Comparison of ENCODE assay signal across 8 mouse cellular contexts in the genomic region with DNA sequence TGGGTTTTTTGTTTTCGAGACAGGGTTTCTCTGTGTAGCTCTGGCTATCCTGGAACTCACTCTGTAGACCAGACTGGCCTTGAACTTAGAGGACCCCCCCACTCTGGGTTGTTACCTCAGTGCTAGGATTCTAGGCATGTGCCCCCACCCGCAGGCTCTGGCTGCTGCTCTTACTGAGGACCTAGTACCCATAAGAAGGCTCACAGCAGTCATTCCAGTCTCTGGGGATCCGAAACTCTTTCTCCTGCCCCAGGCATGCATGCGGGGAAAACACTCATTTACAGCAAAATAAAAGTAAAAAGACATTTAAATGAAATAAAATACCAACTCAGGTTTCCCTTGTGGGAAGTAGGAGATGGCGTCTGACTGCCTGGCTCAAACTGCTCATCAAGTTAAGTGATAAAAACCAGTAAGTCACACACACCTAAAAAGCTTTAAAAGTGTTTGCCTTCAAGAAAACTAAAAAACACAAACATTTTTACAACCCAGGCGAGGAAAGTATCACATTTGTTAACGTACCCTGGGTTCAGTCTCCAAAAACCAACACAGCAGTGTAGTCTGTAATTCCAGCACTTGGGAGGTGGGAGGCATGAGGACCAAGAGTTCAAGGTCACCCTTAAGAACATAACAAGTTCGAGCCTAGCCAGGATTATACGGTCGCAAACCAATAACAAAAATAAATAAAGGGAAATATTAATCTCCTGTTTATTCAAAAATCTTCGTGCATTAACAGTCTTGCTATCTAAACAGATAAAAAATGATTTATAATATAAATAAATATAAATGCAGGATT. TPM values are rescaled to one million over a fixed set of nuclear protein-coding genes. Genes with fewer than 3 reads are reported as not detected.
DNase-seq lines count a peak whose midpoint lies in the region; ATAC-seq and TF ChIP-seq lines count a peak whose summit lies in the region.

No protein-coding gene starts in this region.

- no peak for ATAC-seq in forebrain, embryonic 13.5 days
- ATAC-seq in liver, embryonic 13.5 days (ENCODE audit: low read depth): no peak
- no peak for ATAC-seq in erythroid progenitor cell, adult 5-6 weeks (replicated peaks; ENCODE audit: low FRiP score, poor library complexity, severe bottlenecking)

- H3K36me3 ChIP-seq in heart, embryonic 10.5 days: peaks cover 23% of the 10 kb centered on the region
- H3K36me3 ChIP-seq in C2C12 (ENCODE audit: control insufficient read depth, insufficient read depth): no peaks in the 10 kb centered on the region
- peaks cover 11% of the 10 kb centered on the region for H3K36me3 ChIP-seq in forebrain, embryonic 13.5 days (ENCODE audit: poor library complexity, severe bottlenecking)
- peaks cover 22% of the 10 kb centered on the region for H3K36me3 ChIP-seq in liver, embryonic 13.5 days

- H3K4me3 ChIP-seq in heart, embryonic 10.5 days: peak overlapping the region; percentile 75
- peak overlapping the region; percentile 84 for H3K4me3 ChIP-seq in C2C12 (ENCODE audit: insufficient read depth, poor library complexity, severe bottlenecking)
- peak overlapping the region; percentile 69 for H3K4me3 ChIP-seq in forebrain, embryonic 13.5 days
- H3K4me3 ChIP-seq in liver, embryonic 13.5 days (replicated peaks): peak overlapping the region; percentile 79

- peak overlapping the region; percentile 76 for H3K9ac ChIP-seq in forebrain, embryonic 13.5 days
- peak overlapping the region; percentile 82 for H3K9ac ChIP-seq in liver, embryonic 13.5 days

- H3K27me3 ChIP-seq in heart, embryonic 10.5 days (ENCODE audit: insufficient read depth, poor library complexity, severe bottlenecking): no peaks in the 10 kb centered on the region
- no peaks in the 10 kb centered on the region for H3K27me3 ChIP-seq in C2C12 (ENCODE audit: control insufficient read depth, insufficient read depth, insufficient read length)
- H3K27me3 ChIP-seq in forebrain, embryonic 13.5 days: no peaks in the 10 kb centered on the region
- H3K27me3 ChIP-seq in liver, embryonic 13.5 days: no peaks in the 10 kb centered on the region

- H3K4me1 ChIP-seq in heart, embryonic 10.5 days: no peaks in the 10 kb centered on the region; the same call in 1 of the 2 replicates
- peaks cover 13% of the 10 kb centered on the region for H3K4me1 ChIP-seq in forebrain, embryonic 13.5 days
- H3K4me1 ChIP-seq in liver, embryonic 13.5 days (replicated peaks): peaks cover 43% of the 10 kb centered on the region

- H3ac ChIP-seq in C2C12 (ENCODE audit: control insufficient read depth, insufficient read length, low read depth): no peak overlapping the region

- no peak for DNase-seq in heart, embryonic 10.5 days (ENCODE audit: low spot score)
- DNase-seq in heart, adult 8-10 months (ENCODE audit: low spot score): no peak
- no peak for DNase-seq in liver, embryonic 13.5 days
- DNase-seq in right cerebral cortex, postnatal 4 days: no peak
- no peak for DNase-seq in MN1 (ENCODE audit: low spot score)

- WGBS in heart, embryonic 10.5 days: 50% methylated on average over 11 of the region's 11 CpGs
- WGBS in forebrain, embryonic 13.5 days: 56% methylated on average over 11 of the region's 11 CpGs
- 40% methylated on average over 11 of the region's 11 CpGs for whole genome bisulfite sequencing in liver, embryonic 13.5 days (ENCODE audit: insufficient replicate concordance)

- H3K79me3 ChIP-seq in C2C12 (ENCODE audit: low read depth): no peaks in the 10 kb centered on the region

- H3K4me2 ChIP-seq in forebrain, embryonic 13.5 days: peak overlapping the region; percentile 95
- H3K4me2 ChIP-seq in liver, embryonic 13.5 days: peak overlapping the region; percentile 94

- no peaks in the 10 kb centered on the region for H3K9me3 ChIP-seq in heart, embryonic 10.5 days
- H3K9me3 ChIP-seq in forebrain, embryonic 13.5 days (replicated peaks): no peaks in the 10 kb centered on the region
- no peaks in the 10 kb centered on the region for H3K9me3 ChIP-seq in liver, embryonic 13.5 days (replicated peaks)

- H3K79me2 ChIP-seq in C2C12 (ENCODE audit: control insufficient read depth, insufficient read depth): peaks cover 7% of the 10 kb centered on the region

- peak overlapping the region; percentile 81 for H3K27ac ChIP-seq in heart, embryonic 10.5 days
- H3K27ac ChIP-seq in forebrain, embryonic 13.5 days: no peak overlapping the region
- H3K27ac ChIP-seq in liver, embryonic 13.5 days: peak overlapping the region; percentile 81

- TF ChIP-seq CTCF in C2C12 (IDR thresholded peaks at IDR 0.05; ENCODE audit: control insufficient read depth, insufficient read depth, insufficient read length): no peak

TF ChIP-seq in C2C12, 6 proteins besides CTCF, POLR2A, EP300 and RAD21:
- TF ChIP-seq FOSL1 (IDR thresholded peaks at IDR 0.05; ENCODE audit: insufficient read depth, low read length, poor library complexity, severe bottlenecking): no peak
- TF ChIP-seq MAX (IDR thresholded peaks at IDR 0.05): no peak
- no peak for TF ChIP-seq CEBPB (IDR thresholded peaks at IDR 0.05; ENCODE audit: low read depth)
- TF ChIP-seq USF1 (IDR thresholded peaks at IDR 0.05; ENCODE audit: low read depth): no peak
- no peak for TF ChIP-seq MYOG (IDR thresholded peaks at IDR 0.05; ENCODE audit: control insufficient read depth, extremely low read depth, insufficient read length)
- no peak for TF ChIP-seq MYOD1 (IDR thresholded peaks at IDR 0.05; ENCODE audit: control insufficient read depth, insufficient read length, low read depth)

RNA-seq across cellular contexts. Expression of gene Slc25a19, which starts 1.1 kb away (rescaled TPM):
- polyA plus RNA-seq in heart, embryonic 10.5 days (2016; fragmentation: Nextera tagmentation; extraction: Ambion mirVana): 33.5 and 45.5 TPM in 2 replicates
- total RNA-seq in heart, adult 8-10 months (2022): 10 to 100 TPM; 31.4 to 40.9 (median 34.9) TPM
- 13.7 TPM for polyA plus RNA-seq in C2C12 (2012; fragmentation: generic; extraction: Trizol)
- polyA plus RNA-seq in forebrain, embryonic 13.5 days (2015; fragmentation: Nextera tagmentation; extraction: Ambion mirVana): 37.6 and 37.8 TPM in 2 replicates
- 12.2 and 15.8 TPM in 2 replicates for polyA plus RNA-seq in liver, embryonic 13.5 days (2015; fragmentation: Nextera tagmentation; extraction: Ambion mirVana)
- total RNA-seq in erythroid progenitor cell, adult 5-6 weeks (2015; ENCODE audit: low replicate concordance): 3.2 and 7.1 TPM in 2 replicates
- 2.0 and 6.4 TPM in 2 replicates for total RNA-seq in erythroid progenitor cell, adult 5-6 weeks (2017; ENCODE audit: low replicate concordance)

RNA-seq across cellular contexts. Expression of gene Mif4gd, which starts 14.3 kb away (rescaled TPM):
- 19.6 and 22.7 TPM in 2 replicates for polyA plus RNA-seq in heart, embryonic 10.5 days (2016; fragmentation: Nextera tagmentation; extraction: Ambion mirVana)
- total RNA-seq in heart, adult 8-10 months (2022): 10 to 100 TPM; 40.8 to 52.0 (median 45.0) TPM
- polyA plus RNA-seq in C2C12 (2012; fragmentation: generic; extraction: Trizol): 13.4 TPM
- 12.4 and 13.4 TPM in 2 replicates for polyA plus RNA-seq in forebrain, embryonic 13.5 days (2015; fragmentation: Nextera tagmentation; extraction: Ambion mirVana)
- 26.8 and 30.3 TPM in 2 replicates for polyA plus RNA-seq in liver, embryonic 13.5 days (2015; fragmentation: Nextera tagmentation; extraction: Ambion mirVana)
- total RNA-seq in erythroid progenitor cell, adult 5-6 weeks (2015; ENCODE audit: low replicate concordance): 62.3 and 66.7 TPM in 2 replicates
- 36.5 and 69.8 TPM in 2 replicates for total RNA-seq in erythroid progenitor cell, adult 5-6 weeks (2017; ENCODE audit: low replicate concordance)

RNA-seq across cellular contexts. Expression of gene Gga3, which starts 23.2 kb away (rescaled TPM):
- polyA plus RNA-seq in heart, embryonic 10.5 days (2016; fragmentation: Nextera tagmentation; extraction: Ambion mirVana): 25.4 and 25.7 TPM in 2 replicates
- 10 to 100 TPM; 13.0 to 19.0 (median 15.8) TPM for total RNA-seq in heart, adult 8-10 months (2022)
- 16.0 TPM for polyA plus RNA-seq in C2C12 (2012; fragmentation: generic; extraction: Trizol)
- 23.6 and 29.8 TPM in 2 replicates for polyA plus RNA-seq in forebrain, embryonic 13.5 days (2015; fragmentation: Nextera tagmentation; extraction: Ambion mirVana)
- polyA plus RNA-seq in liver, embryonic 13.5 days (2015; fragmentation: Nextera tagmentation; extraction: Ambion mirVana): 8.5 and 10.5 TPM in 2 replicates
- 18.0 and 20.9 TPM in 2 replicates for total RNA-seq in erythroid progenitor cell, adult 5-6 weeks (2015; ENCODE audit: low replicate concordance)
- 20.7 and 33.2 TPM in 2 replicates for total RNA-seq in erythroid progenitor cell, adult 5-6 weeks (2017; ENCODE audit: low replicate concordance)

RNA-seq across cellular contexts. Expression of gene Mrps7, which starts 23.3 kb away (rescaled TPM):
- 105 and 108 TPM in 2 replicates for polyA plus RNA-seq in heart, embryonic 10.5 days (2016; fragmentation: Nextera tagmentation; extraction: Ambion mirVana)
- 100 to 1,000 TPM in 1 of 4 experiments, 10 to 100 TPM in 3; 80.5 to 101 (median 85.0) TPM for total RNA-seq in heart, adult 8-10 months (2022)
- polyA plus RNA-seq in C2C12 (2012; fragmentation: generic; extraction: Trizol): 79.7 TPM
- 81.6 and 87.1 TPM in 2 replicates for polyA plus RNA-seq in forebrain, embryonic 13.5 days (2015; fragmentation: Nextera tagmentation; extraction: Ambion mirVana)
- polyA plus RNA-seq in liver, embryonic 13.5 days (2015; fragmentation: Nextera tagmentation; extraction: Ambion mirVana): 71.5 and 77.4 TPM in 2 replicates
- total RNA-seq in erythroid progenitor cell, adult 5-6 weeks (2015; ENCODE audit: low replicate concordance): 10.1 and 22.2 TPM in 2 replicates
- total RNA-seq in erythroid progenitor cell, adult 5-6 weeks (2017; ENCODE audit: low replicate concordance): 5.1 and 12.3 TPM in 2 replicates
